Mouse (Mus musculus) kidney, adult 2 months (tissue): ENCODE results near the gene Gm17428. TPM values are rescaled to one million over a fixed set of nuclear protein-coding genes. Genes with fewer than 3 reads are reported as not detected.
"Not testable (repeated sequence)": the region's sequence is repeated elsewhere in the genome, so short reads cannot be mapped to it uniquely, and the experiment has no call there.

Experiments
- DNase-seq: peaks from one replicate; pipeline ENCODE4 v3.0.0; 2021
- H3K27ac ChIP-seq: fragments of 200-500 bp; 2 replicates; pipeline ENCODE4 v1.5.1; 2012; ENCODE audit warnings: low read depth, low read length, control low read depth, inconsistent platforms; ENCODE audit not compliant: insufficient read depth
- H3K27me3 ChIP-seq: fragments of 200-500 bp; replicated peaks from 2 replicates; pipeline ENCODE4 v1.6.1; 2012; ENCODE audit warnings: mild to moderate bottlenecking, moderate library complexity, low read length, inconsistent platforms; ENCODE audit not compliant: control insufficient read depth, insufficient read depth
- H3K36me3 ChIP-seq: fragments of 200-500 bp; 2 replicates; pipeline ENCODE4 v1.6.1; 2012; ENCODE audit warnings: mild to moderate bottlenecking, moderate library complexity, low read length, inconsistent platforms; ENCODE audit not compliant: control insufficient read depth, insufficient read depth
- H3K4me1 ChIP-seq: fragments of 200-500 bp; 2 replicates; pipeline ENCODE4 v1.6.1; 2011; ENCODE audit warnings: low read length; ENCODE audit not compliant: control insufficient read depth, insufficient read depth
- H3K4me3 ChIP-seq: fragments of 200-500 bp; 2 replicates; pipeline ENCODE4 v1.5.1; 2011; ENCODE audit warnings: mild to moderate bottlenecking, low read depth, low read length, control low read depth; ENCODE audit not compliant: insufficient read depth
- CTCF ChIP-seq: fragments of 200-500 bp; conservative IDR thresholded peaks from 2 replicates; pipeline ENCODE4 v1.5.1; 2011; ENCODE audit warnings: low read depth, mild to moderate bottlenecking, control low read depth, low read length, moderate library complexity, mixed read lengths; ENCODE audit not compliant: insufficient read depth, insufficient read length
- POLR2A ChIP-seq: fragments of 200-500 bp; IDR thresholded peaks from one replicate; pipeline ENCODE4 v1.6.1; 2011; ENCODE audit warnings: low read depth, low read length, control low read depth
- WGBS: fragments of 180-500 bp; shearing (Covaris S2); methylation state at CpG from one replicate; pipeline ENCODE4 v1.1.7; 2018; 5-methylcytosine and 5-hydroxymethylcytosine counted together
- polyA plus RNA-seq: library from polyadenylated mRNA; depleted of rRNA; stranded (reverse); fragments of >200 nt; gene quantifications from 2 replicates; pipeline ENCODE4 v1.2.3, GENCODE M21; 2012

The Gm17428 gene
- polyA plus RNA-seq, 1 experiment = not detected

DNA sequence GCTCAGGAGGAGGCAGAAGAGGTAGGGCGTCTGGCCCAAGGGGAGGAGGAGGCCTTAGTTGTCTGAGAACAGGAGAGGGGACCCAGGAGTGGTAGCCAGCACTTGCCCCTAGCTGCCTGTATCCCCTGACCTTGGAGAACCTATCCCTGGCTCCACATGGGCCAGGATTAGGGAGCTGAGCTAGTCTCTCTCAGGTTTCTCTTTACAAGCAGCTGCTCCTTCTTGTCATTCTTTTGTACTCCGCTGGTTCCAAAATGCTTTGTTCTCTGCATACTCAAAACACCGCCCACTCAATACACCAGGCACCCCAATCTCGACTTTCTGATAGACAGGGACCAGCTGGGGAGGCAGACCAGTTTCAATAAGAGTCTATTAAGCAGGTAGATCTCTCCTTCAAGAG is 20.6 kb downstream of the Gm17428 start:
- Histone ChIP-seq H3K27me3 (no peaks in the 10 kb centered on the region), H3K4me3 (no peak overlapping the region), H3K4me1 (no peaks in the 10 kb centered on the region), H3K27ac (no peak overlapping the region), H3K36me3 (no peaks in the 10 kb centered on the region)
- WGBS = 66% methylated on average over 4 of the region's 4 CpGs
- TF ChIP-seq POLR2A = no peak
- no peak for TF ChIP-seq CTCF
- no peak for DNase-seq

- no peak overlapping the region for H3K4me3 ChIP-seq
- H3K27ac ChIP-seq = no peak overlapping the region
- TF ChIP-seq POLR2A (no peak), CTCF (no peak)
- no peak for DNase-seq
- no peaks in the 10 kb centered on the region for H3K36me3 ChIP-seq
- no peaks in the 10 kb centered on the region for H3K27me3 ChIP-seq
- no peaks in the 10 kb centered on the region for H3K4me1 ChIP-seq
These were observed 21.9 kb downstream of the Gm17428 start for GRCm38 (mm10) chr14:54998680-54999079.

- 77% methylated on average over 5 of the region's 5 CpGs for WGBS
- H3K27ac ChIP-seq, H3K4me3 ChIP-seq, H3K4me1 ChIP-seq, H3K27me3 ChIP-seq, H3K36me3 ChIP-seq, DNase-seq: not testable (repeated sequence)
These were observed 23.1 kb downstream of the Gm17428 start for GRCm38 (mm10) chr14:54999868-55000267.

- Histone ChIP-seq H3K4me3 (no peak overlapping the region), H3K36me3 (no peaks in the 10 kb centered on the region), H3K4me1 (no peaks in the 10 kb centered on the region), H3K27me3 (no peaks in the 10 kb centered on the region), H3K27ac (no peak overlapping the region)
- 87% methylated on average over 6 of the region's 6 CpGs for WGBS
- TF ChIP-seq CTCF (no peak), POLR2A (no peak)
- DNase-seq = no peak
These were observed 24.1 kb downstream of the Gm17428 start for GRCm38 (mm10) chr14:55000814-55001213.

GRCm38 (mm10) chr14:55001446-55001845 is 24.7 kb downstream of the Gm17428 start:
- Histone ChIP-seq H3K27me3 (no peaks in the 10 kb centered on the region), H3K27ac (no peak overlapping the region), H3K4me3 (no peak overlapping the region), H3K36me3 (no peaks in the 10 kb centered on the region), H3K4me1 (no peaks in the 10 kb centered on the region)
- no peak for DNase-seq
- TF ChIP-seq CTCF = no peak
- no peak for TF ChIP-seq POLR2A
- 100% methylated on average over 2 of the region's 2 CpGs for WGBS

- H3K27me3 ChIP-seq = no peaks in the 10 kb centered on the region
- no peak for DNase-seq
- H3K4me3 ChIP-seq = no peak overlapping the region
- WGBS = 38% methylated on average over 12 of the region's 12 CpGs
- H3K36me3 ChIP-seq = no peaks in the 10 kb centered on the region
- TF ChIP-seq POLR2A = no peak
- TF ChIP-seq CTCF = no peak
- H3K4me1 ChIP-seq = no peaks in the 10 kb centered on the region
- no peak overlapping the region for H3K27ac ChIP-seq
These were observed 25.4 kb downstream of the Gm17428 start for GRCm38 (mm10) chr14:55001938-55002686.

GRCm38 (mm10) chr14:55002687-55003120 is 26.0 kb downstream of the Gm17428 start:
- Histone ChIP-seq H3K27me3 (no peaks in the 10 kb centered on the region), H3K4me3 (no peak overlapping the region), H3K4me1 (no peaks in the 10 kb centered on the region), H3K36me3 (no peaks in the 10 kb centered on the region), H3K27ac (no peak overlapping the region)
- TF ChIP-seq CTCF (no peak), POLR2A (no peak)
- no peak for DNase-seq
- 62% methylated on average over 7 of the region's 7 CpGs for WGBS
